ENCODE assay signal across 8 mouse cellular contexts in genomic region chr9:72110627-72111003, GRCm38 (mm10). TPM values are rescaled to one million over a fixed set of nuclear protein-coding genes. Genes with fewer than 3 reads are reported as not detected.
DNase-seq lines count a peak whose midpoint lies in the region; ATAC-seq lines count a peak whose summit lies in the region.

No protein-coding gene starts in this region.

- peak; percentile 46 for DNase-seq in right cerebral cortex, adult 18-20 months
- DNase-seq in right cerebral cortex, postnatal 25 days: no peak
- DNase-seq in cerebellum, adult 9-11 months: peak; percentile 52
- peak; percentile 81 for DNase-seq in intestine, embryonic 14.5 days (ENCODE audit: low spot score)
- DNase-seq in limb, embryonic 11.5 days (ENCODE audit: low spot score): peak; percentile 65
- peak; percentile 96 for DNase-seq in midbrain, embryonic 11.5 days (ENCODE audit: low spot score, missing footprints)

- H3K9ac ChIP-seq in intestine, embryonic 14.5 days (ENCODE audit: low read length): peak overlapping the region; percentile 100
- peak overlapping the region; percentile 100 for H3K9ac ChIP-seq in limb, embryonic 11.5 days (ENCODE audit: low read length)
- peak overlapping the region; percentile 100 for H3K9ac ChIP-seq in midbrain, embryonic 11.5 days (ENCODE audit: low read length)
- peak overlapping the region; percentile 100 for H3K9ac ChIP-seq in stomach, embryonic 16.5 days (ENCODE audit: low read length)

- H3K27me3 ChIP-seq in intestine, embryonic 14.5 days (replicated peaks; ENCODE audit: control insufficient read depth, insufficient read depth, low read length): no peaks in the 10 kb centered on the region
- no peaks in the 10 kb centered on the region for H3K27me3 ChIP-seq in limb, embryonic 11.5 days (ENCODE audit: control insufficient read depth, insufficient read depth, low read length)
- H3K27me3 ChIP-seq in midbrain, embryonic 11.5 days (ENCODE audit: control insufficient read depth, insufficient read depth, low read length): no peaks in the 10 kb centered on the region
- no peaks in the 10 kb centered on the region for H3K27me3 ChIP-seq in stomach, embryonic 16.5 days (ENCODE audit: control insufficient read depth, insufficient read depth, low read length)

- under 1% methylated on average over 23 of the region's 23 CpGs for WGBS in intestine, embryonic 14.5 days
- under 1% methylated on average over 17 of the region's 23 CpGs for WGBS in limb, embryonic 11.5 days
- WGBS in midbrain, embryonic 11.5 days: 0% methylated on average over 23 of the region's 23 CpGs
- WGBS in stomach, embryonic 16.5 days: under 1% methylated on average over 23 of the region's 23 CpGs

- H3K4me3 ChIP-seq in intestine, embryonic 14.5 days (ENCODE audit: low read depth, low read length): peak overlapping the region; percentile 94
- peak overlapping the region; percentile 77 for H3K4me3 ChIP-seq in limb, embryonic 11.5 days (ENCODE audit: low read depth, low read length)
- H3K4me3 ChIP-seq in midbrain, embryonic 11.5 days (ENCODE audit: low read depth, low read length): peak overlapping the region; percentile 99
- H3K4me3 ChIP-seq in stomach, embryonic 16.5 days (replicated peaks; ENCODE audit: low read length): peak overlapping the region; percentile 96

- H3K4me2 ChIP-seq in intestine, embryonic 14.5 days (ENCODE audit: low read length): peak overlapping the region; percentile 75
- H3K4me2 ChIP-seq in limb, embryonic 11.5 days (ENCODE audit: low read depth, severe bottlenecking): peak overlapping the region; percentile 80
- peak overlapping the region; percentile 80 for H3K4me2 ChIP-seq in midbrain, embryonic 11.5 days
- H3K4me2 ChIP-seq in stomach, embryonic 16.5 days (ENCODE audit: low read depth, low read length): peak overlapping the region; percentile 74

- H3K36me3 ChIP-seq in intestine, embryonic 14.5 days (ENCODE audit: control insufficient read depth, insufficient read depth, low read length): peaks cover 27% of the 10 kb centered on the region
- no peaks in the 10 kb centered on the region for H3K36me3 ChIP-seq in limb, embryonic 11.5 days (ENCODE audit: control insufficient read depth, insufficient read depth, low read length)
- no peaks in the 10 kb centered on the region for H3K36me3 ChIP-seq in midbrain, embryonic 11.5 days (ENCODE audit: control insufficient read depth, insufficient read depth, low read length)
- 0 out of 2 replicates have a peak, but pooled peaks cover 5% of the 10 kb centered on the region for H3K36me3 ChIP-seq in stomach, embryonic 16.5 days (ENCODE audit: control insufficient read depth, insufficient read depth, low read length)

- H3K9me3 ChIP-seq in intestine, embryonic 14.5 days (ENCODE audit: control insufficient read depth, low read length): no peaks in the 10 kb centered on the region
- H3K9me3 ChIP-seq in limb, embryonic 11.5 days (ENCODE audit: control insufficient read depth, low read length): no peaks in the 10 kb centered on the region
- H3K9me3 ChIP-seq in midbrain, embryonic 11.5 days (ENCODE audit: control insufficient read depth, low read length): no peaks in the 10 kb centered on the region
- H3K9me3 ChIP-seq in stomach, embryonic 16.5 days (replicated peaks; ENCODE audit: control insufficient read depth, low read length): no peaks in the 10 kb centered on the region

- peak; percentile 44 for ATAC-seq in frontal cortex, adult (ENCODE audit: low TSS enrichment)
- ATAC-seq in intestine, embryonic 14.5 days (replicated peaks; ENCODE audit: low FRiP score, low TSS enrichment, low read depth): peak; percentile 24; the same call in 1 of the 2 replicates
- 0 out of 2 replicates have a peak, but pooled peaks have one; percentile 15 for ATAC-seq in limb, embryonic 11.5 days (ENCODE audit: insufficient number of reproducible peaks, low FRiP score, low TSS enrichment, low read depth)
- ATAC-seq in midbrain, embryonic 11.5 days (ENCODE audit: low FRiP score): peak; percentile 51
- peak; percentile 7; the same call in 1 of the 2 replicates for ATAC-seq in stomach, embryonic 16.5 days (ENCODE audit: insufficient read depth, low FRiP score)

- peak overlapping the region; percentile 99 for H3K27ac ChIP-seq in intestine, embryonic 14.5 days (ENCODE audit: low read depth)
- H3K27ac ChIP-seq in limb, embryonic 11.5 days (replicated peaks; ENCODE audit: low read depth, low read length): peak overlapping the region; percentile 95
- peak overlapping the region; percentile 97 for H3K27ac ChIP-seq in midbrain, embryonic 11.5 days (ENCODE audit: low read depth, low read length)
- peak overlapping the region; percentile 98 for H3K27ac ChIP-seq in stomach, embryonic 16.5 days (ENCODE audit: low read length)

- peaks cover 6% of the 10 kb centered on the region; the same call in 1 of the 2 replicates for H3K4me1 ChIP-seq in intestine, embryonic 14.5 days (replicated peaks; ENCODE audit: control insufficient read depth, insufficient read depth, low read length)
- H3K4me1 ChIP-seq in limb, embryonic 11.5 days (ENCODE audit: control insufficient read depth, insufficient read depth, low read length): no peaks in the 10 kb centered on the region; the same call in 1 of the 2 replicates
- peaks cover 18% of the 10 kb centered on the region for H3K4me1 ChIP-seq in midbrain, embryonic 11.5 days (ENCODE audit: control insufficient read depth, insufficient read depth, low read length)
- peaks cover 12% of the 10 kb centered on the region for H3K4me1 ChIP-seq in stomach, embryonic 16.5 days (ENCODE audit: control insufficient read depth, insufficient read depth, low read length)

RNA-seq across cellular contexts. Expression of gene Tcf12, which starts 1.1 kb away (rescaled TPM):
- 57.5 and 59.8 TPM in 2 replicates for polyA plus RNA-seq in intestine, embryonic 14.5 days (2014; fragmentation: Nextera tagmentation; extraction: Ambion mirVana)
- polyA plus RNA-seq in limb, embryonic 11.5 days (2014; fragmentation: Nextera tagmentation; extraction: Ambion mirVana): 191 and 194 TPM in 2 replicates
- 211 and 233 TPM in 2 replicates for polyA plus RNA-seq in midbrain, embryonic 11.5 days (2014; fragmentation: Nextera tagmentation; extraction: Ambion mirVana)
- 43.6 and 44.3 TPM in 2 replicates for polyA plus RNA-seq in stomach, embryonic 16.5 days (2015; fragmentation: Nextera tagmentation; extraction: Ambion mirVana)
